Mouse (Mus musculus): ENCODE results near the gene Cldn22.

Gene Cldn22

GRCm38 (mm10) chr8:47832616-47833015 is 8.3 kb downstream of the Cldn22 start:
- no peak for DNase-seq (ENCODE audit: low spot score in 2 of 2)

- no peak for DNase-seq (ENCODE audit: low spot score in 2 of 2)
Observed at GRCm38 (mm10) chr8:47833944-47834343, 9.7 kb downstream of the Cldn22 start.

- DNase-seq (ENCODE audit: low spot score in 2 of 2): no peak
Observed at GRCm38 (mm10) chr8:47843063-47843462, 18.8 kb downstream of the Cldn22 start.

DNA sequence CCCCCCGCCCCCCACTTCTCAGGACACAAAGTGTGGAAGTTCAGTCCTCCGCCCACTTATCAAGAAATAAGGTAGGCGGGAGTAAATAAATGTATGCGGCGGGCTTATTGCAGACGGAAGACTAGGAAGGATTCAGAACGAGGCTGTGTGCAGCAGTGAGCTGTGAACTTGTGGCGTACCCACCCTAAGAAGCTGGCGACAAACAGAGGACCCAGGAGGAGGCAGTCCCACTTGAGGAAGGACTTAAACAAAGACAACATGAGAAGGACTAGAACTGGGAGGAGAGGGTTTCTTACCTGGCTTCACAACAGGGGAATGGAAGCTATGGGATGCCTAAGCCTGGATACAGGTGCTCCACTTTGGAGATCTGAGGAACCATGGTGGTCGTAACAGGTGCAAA is 19.4 kb downstream of the Cldn22 start:
- no peak for DNase-seq (ENCODE audit: low spot score in 2 of 2)

GRCm38 (mm10) chr8:47845956-47846355 is 21.7 kb downstream of the Cldn22 start:
- DNase-seq (ENCODE audit: low spot score in 2 of 2): no peak

DNA sequence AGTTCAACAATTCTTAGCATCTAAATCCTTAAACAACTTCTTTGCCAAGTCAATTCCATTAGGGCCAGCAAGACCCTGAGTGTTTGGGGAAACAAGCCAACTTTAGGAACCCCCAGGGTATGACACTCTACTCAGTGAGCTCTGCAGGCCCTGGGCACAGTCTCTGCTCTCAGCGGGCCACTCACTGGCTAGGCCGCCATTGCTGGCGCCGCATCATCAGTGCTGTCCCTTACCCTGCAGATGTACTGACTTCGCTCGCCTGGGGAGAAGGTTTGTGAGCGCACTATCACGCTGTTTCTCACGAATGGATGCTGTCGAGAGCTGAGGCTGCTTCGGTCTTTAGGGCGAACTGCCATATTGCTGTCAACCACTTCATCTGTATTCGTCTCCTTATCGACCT is 22.9 kb downstream of the Cldn22 start:
- no peak for DNase-seq (ENCODE audit: low spot score in 2 of 2)

- DNase-seq (ENCODE audit: low spot score in 2 of 2): no peak
Observed at GRCm38 (mm10) chr8:47847931-47848330, 23.6 kb downstream of the Cldn22 start.

GRCm38 (mm10) chr8:47849842-47850241 is 25.6 kb downstream of the Cldn22 start:
- no peak for DNase-seq (ENCODE audit: low spot score in 2 of 2)

- peak; percentile 33 to 59 for DNase-seq (ENCODE audit: low spot score in 2 of 2)
Observed at GRCm38 (mm10) chr8:47851824-47852502, 27.7 kb downstream of the Cldn22 start.

DNA sequence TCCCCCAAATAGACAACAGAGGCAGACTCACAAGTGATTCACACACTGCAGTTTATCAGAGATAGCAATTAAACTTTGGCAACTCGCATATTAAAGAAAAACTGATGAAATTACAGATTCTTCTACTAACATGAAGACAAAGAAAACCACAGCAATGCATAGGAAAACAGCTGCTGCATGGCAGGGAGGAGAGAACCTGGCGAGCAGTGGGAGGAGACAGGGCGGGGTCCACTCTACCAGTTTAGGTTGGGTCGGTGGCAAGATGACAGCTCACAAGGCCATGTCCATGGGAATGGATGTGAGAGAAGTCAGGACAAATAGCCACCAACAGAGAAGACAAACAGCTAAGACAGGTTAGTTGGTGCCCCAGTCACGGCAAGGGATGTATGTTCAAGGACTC is 28.5 kb downstream of the Cldn22 start:
- DNase-seq (ENCODE audit: low spot score in 2 of 2): no peak

- no peak for DNase-seq (ENCODE audit: low spot score in 2 of 2)
Observed at GRCm38 (mm10) chr8:47853356-47853755, 29.1 kb downstream of the Cldn22 start.

- DNase-seq (ENCODE audit: low spot score in 2 of 2): no peak
Observed at GRCm38 (mm10) chr8:47859259-47859658, 35.0 kb downstream of the Cldn22 start.

DNA sequence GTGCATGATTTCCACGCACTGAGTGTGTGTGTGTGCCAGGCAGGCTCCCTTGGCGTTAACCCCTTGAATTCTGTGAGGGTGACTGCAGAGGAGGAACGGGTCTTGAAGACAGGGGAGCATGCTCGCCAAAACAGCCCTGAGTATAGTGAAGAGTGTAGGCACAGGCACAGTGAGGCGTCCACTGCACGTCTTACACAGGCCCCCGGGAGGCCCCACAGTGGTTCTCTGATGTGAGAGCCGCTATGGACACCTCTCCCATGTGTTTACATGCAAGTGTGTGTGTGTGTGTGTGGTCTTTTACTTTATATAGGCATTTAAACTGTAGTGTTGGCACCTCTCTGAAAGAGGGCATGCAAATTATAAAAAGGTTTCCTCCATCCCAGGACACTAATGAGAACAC is 42.3 kb downstream of the Cldn22 start:
- no peak for DNase-seq (ENCODE audit: low spot score in 2 of 2)

DNA sequence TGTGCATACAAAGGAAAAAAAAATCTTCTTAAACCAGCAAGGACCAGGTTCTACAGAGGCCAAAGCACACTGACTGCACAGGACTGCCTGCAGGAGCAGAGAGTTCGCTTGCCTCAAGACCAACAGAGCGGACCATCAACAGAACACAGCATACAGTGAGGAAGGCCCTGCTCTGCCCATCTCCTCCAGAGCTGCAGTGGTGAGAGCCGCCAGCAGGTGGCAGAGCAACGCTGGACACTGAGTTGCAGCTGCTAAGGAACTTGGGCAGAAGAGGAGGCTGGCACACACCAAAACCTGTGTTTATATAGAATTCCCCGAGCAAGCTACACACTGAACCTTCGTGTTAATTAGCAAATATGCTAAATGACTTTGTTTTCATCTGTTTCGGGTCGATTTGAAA is 42.8 kb downstream of the Cldn22 start:
- peak; percentile 76 to 83 for DNase-seq (ENCODE audit: low spot score in 2 of 2)

GRCm38 (mm10) chr8:47872361-47873107 is 48.3 kb downstream of the Cldn22 start:
- DNase-seq (ENCODE audit: low spot score in 2 of 2): peak in 1 of 2 experiments; percentile 24

DNA sequence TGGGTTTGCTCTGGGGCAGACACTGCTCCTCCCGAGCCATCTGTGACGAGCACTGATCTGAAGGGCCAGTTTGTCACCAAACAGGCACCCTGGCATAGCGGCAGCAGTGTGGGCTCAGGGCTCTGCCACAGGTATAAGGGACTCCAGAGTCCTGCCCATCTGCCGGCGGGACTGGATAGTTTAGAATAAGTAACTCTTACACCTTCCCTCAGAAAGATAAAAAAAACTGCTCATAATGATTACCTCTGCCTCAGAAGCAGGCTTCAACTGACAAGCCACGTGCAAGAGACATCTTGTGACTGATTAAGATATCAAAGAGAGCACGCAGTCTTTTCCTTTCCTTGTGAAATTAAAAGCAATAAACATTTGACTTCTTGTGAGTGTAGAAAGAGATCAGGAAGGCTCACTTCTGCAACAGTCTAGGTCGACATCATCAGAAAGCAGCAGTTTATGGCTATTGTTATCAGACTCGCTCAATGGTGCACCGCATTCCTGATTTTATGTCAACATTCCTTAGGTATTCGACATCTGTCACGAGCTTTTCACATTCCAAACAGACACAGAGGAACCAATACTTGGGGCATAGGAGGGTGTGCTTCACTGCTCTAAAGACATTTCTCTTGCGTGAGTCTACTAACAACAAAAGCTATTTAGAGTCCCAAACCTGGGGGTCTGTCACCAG is 50.4 kb downstream of the Cldn22 start:
- DNase-seq (ENCODE audit: low spot score in 2 of 2): no peak
